Mouse (Mus musculus) embryonic facial prominence, embryonic 14.5 days (tissue): ENCODE measurements around the gene Dis3l2. TPM values are rescaled to one million over a fixed set of nuclear protein-coding genes. Genes with fewer than 3 reads are reported as not detected.
A peak's percentile ranks its signal among the peaks of the same experiment; 100 is the strongest.

Source experiments
- ATAC-seq: fragments of 200-750 bp; cut with Nextera tagmentation; 2 replicates; pipeline ENCODE4 v1.8.0; 2017; ENCODE audit warnings: low read depth, moderate number of reproducible peaks, moderate TSS enrichment
- DNase-seq: peaks from one replicate; pipeline ENCODE4 v3.0.0-alpha.2; 2015; ENCODE audit warnings: low spot score
- H3K27ac ChIP-seq: fragments of 300-500 bp; sonication (generic); replicated peaks from 2 replicates; pipeline ENCODE4 v1.5.1; 2014; ENCODE audit warnings: low read depth, mild to moderate bottlenecking, low read length, moderate library complexity
- H3K27me3 ChIP-seq: fragments of 300-500 bp; sonication (generic); replicated peaks from 2 replicates; pipeline ENCODE4 v1.6.1; 2014; ENCODE audit warnings: low read length; ENCODE audit not compliant: control insufficient read depth, insufficient read depth
- H3K36me3 ChIP-seq: fragments of 300-500 bp; sonication (generic); 2 replicates; pipeline ENCODE4 v1.6.1; 2014; ENCODE audit warnings: low read length, mixed read lengths; ENCODE audit not compliant: control insufficient read depth, insufficient read depth
- H3K4me1 ChIP-seq: fragments of 300-500 bp; sonication (generic); 2 replicates; pipeline ENCODE4 v1.6.1; 2014; ENCODE audit warnings: antibody characterized with exemption, low read length; ENCODE audit not compliant: control insufficient read depth, insufficient read depth
- H3K4me2 ChIP-seq: fragments of 300-500 bp; sonication (generic); 2 replicates; pipeline ENCODE4 v1.6.1; 2014; ENCODE audit warnings: low read depth, mild to moderate bottlenecking, low read length, moderate library complexity, mixed read lengths
- H3K4me3 ChIP-seq: fragments of 300-500 bp; sonication (generic); 2 replicates; pipeline ENCODE4 v1.5.1; 2014; ENCODE audit warnings: low read depth, mild to moderate bottlenecking, low read length
- H3K9ac ChIP-seq: fragments of 300-500 bp; sonication (generic); 2 replicates; pipeline ENCODE4 v1.6.1; 2014; ENCODE audit warnings: low read depth, mild to moderate bottlenecking, low read length, moderate library complexity, mixed read lengths
- H3K9me3 ChIP-seq: fragments of 300-500 bp; sonication (generic); 2 replicates; pipeline ENCODE4 v1.6.1; 2016; ENCODE audit warnings: low read length; ENCODE audit not compliant: control insufficient read depth
- WGBS: fragments of 180-500 bp; shearing (Covaris S2); extraction: QIAGEN DNeasy Blood & Tissue Kit; methylation state at CpG from one replicate; pipeline ENCODE4 v1.1.7; 2014; 5-methylcytosine and 5-hydroxymethylcytosine counted together
- polyA plus RNA-seq: library from polyadenylated mRNA; unstranded; fragments of >200 nt; fragmentation: Nextera tagmentation; extraction: Ambion mirVana; gene quantifications from 2 replicates; pipeline ENCODE4 v1.2.1, GENCODE M21; 2014

Gene Dis3l2
- polyA plus RNA-seq, 1 experiment from 2014 or later, result 21.2 TPM

DNA sequence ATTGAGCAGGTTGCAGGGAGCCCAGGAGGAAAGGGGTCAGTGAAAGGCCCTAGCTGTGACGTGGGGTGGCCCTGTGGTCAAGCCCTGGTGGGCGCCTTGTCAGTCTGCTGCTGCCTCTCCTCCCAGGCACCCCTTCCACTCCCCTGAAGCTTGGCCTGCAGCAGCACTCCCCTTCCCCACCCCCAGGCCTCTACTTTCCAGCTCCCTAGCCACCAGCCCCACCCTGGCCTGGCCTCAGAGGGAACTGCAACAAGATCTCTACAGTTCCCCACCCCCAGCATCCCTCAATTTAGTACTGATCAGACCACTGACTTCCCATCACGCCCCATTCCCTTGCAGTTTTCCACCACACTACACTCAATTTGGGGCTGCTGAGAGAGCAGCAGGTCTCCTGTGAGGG, 332.7 kb downstream of the Dis3l2 start:
- H3K27ac ChIP-seq, result peak overlapping the region; percentile 90
- ATAC-seq, result peak; percentile 64
- no peak overlapping the region for H3K4me2 ChIP-seq
- no peaks in the 10 kb centered on the region for H3K27me3 ChIP-seq
- H3K4me1 ChIP-seq, result peaks cover 24% of the 10 kb centered on the region
- peak; percentile 80 for DNase-seq
- no peaks in the 10 kb centered on the region for H3K36me3 ChIP-seq
- 0 out of 2 replicates have a peak overlapping the region, but pooled peaks have one; percentile 5 for H3K9ac ChIP-seq
- WGBS, result 45% methylated on average over 3 of the region's 3 CpGs
- H3K4me3 ChIP-seq, result no peak overlapping the region
- no peaks in the 10 kb centered on the region for H3K9me3 ChIP-seq

DNA sequence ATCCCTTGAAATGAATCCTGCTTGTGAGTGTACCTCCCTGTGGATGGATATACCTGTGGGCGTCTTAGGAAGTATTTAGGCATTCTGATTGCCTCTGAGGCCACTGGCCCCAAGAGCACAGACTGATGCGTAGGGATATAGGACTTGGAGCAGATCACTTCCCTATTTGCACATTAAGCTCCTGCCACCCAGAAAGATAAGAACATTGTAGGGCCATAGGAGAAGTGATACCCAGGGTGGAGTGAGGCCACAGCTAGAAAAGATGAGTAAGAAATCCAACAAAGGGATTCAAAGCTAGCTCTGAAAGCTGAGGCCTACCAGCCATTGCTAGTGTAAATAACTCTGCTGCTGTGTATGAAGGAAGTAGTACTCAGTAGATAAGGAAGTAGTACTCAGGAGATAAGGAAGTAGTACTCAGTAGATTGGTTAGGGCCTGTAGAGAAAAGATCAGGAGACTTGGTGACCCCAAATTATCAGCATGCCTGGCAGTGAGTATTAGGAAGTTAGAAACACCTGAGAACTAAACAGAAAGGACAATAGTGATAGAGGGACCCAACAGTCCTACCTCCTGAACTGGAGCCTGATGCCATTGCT, 335.0 kb downstream of the Dis3l2 start:
- H3K9ac ChIP-seq, result no peak overlapping the region
- WGBS, result 92% methylated on average over 2 of the region's 2 CpGs
- no peak for ATAC-seq
- no peak for DNase-seq
- H3K27ac ChIP-seq, result no peak overlapping the region
- no peaks in the 10 kb centered on the region for H3K9me3 ChIP-seq
- H3K4me1 ChIP-seq, result peaks cover 24% of the 10 kb centered on the region
- no peak overlapping the region for H3K4me3 ChIP-seq
- H3K27me3 ChIP-seq, result no peaks in the 10 kb centered on the region
- no peaks in the 10 kb centered on the region for H3K36me3 ChIP-seq
- H3K4me2 ChIP-seq, result no peak overlapping the region

DNA sequence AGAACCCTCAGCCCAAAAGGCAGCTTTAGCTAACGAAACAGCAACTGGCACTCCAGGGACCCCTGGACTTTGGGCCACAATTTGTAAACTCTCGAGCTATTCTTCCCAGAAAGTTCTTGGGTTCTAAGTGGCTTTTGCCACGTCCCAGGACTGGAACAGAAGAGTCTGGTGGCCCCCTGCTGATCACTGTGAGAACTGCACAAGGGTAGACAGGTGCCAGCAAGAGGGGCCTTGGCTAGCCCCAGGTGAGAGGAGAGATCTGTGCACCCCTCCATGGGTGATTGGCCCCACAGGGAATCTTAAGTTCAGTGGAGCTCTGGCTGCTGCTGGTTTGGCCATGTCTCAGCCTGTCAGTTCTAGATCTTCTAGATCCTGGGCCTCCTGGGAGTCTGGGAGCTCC, 337.5 kb downstream of the Dis3l2 start:
- peak overlapping the region; percentile 21; the same call in 1 of the 2 replicates for H3K27ac ChIP-seq
- ATAC-seq, result no peak

DNA sequence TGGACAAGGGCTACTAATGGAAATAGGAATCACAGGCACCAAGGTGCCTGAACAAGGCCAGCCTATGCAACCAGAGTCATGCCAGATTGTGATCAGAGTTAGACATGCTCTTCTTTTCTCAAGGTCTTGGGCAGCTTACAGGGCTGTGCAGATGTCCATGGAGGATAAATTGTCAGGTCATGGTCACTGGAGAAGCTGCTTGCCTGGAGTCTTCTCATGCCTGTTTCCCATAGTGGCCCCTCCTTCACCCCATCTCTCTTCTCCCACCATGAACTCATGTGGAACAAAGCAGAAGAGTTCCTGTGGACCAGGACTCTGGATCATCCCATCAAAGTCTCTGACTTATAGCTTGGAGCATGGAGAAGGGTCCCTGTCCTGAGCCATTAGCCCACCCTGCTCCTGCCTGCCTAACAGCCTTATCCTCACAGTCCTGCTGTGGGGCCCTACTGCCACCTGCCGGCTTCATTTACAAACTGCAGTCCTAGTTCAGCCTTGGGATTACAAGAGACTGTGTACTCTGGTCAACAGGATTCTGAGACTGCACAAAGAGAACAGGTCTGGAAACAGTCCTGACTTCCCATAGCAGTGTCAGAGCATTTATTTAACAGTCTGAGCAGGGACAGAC, 338.3 kb downstream of the Dis3l2 start:
- H3K27ac ChIP-seq, result no peak overlapping the region
- no peak overlapping the region for H3K4me3 ChIP-seq
- DNase-seq, result peak; percentile 65
- no peak overlapping the region for H3K4me2 ChIP-seq
- peaks cover 14% of the 10 kb centered on the region; the same call in 1 of the 2 replicates for H3K36me3 ChIP-seq
- no peak overlapping the region for H3K9ac ChIP-seq
- H3K9me3 ChIP-seq, result no peaks in the 10 kb centered on the region
- no peaks in the 10 kb centered on the region for H3K27me3 ChIP-seq
- H3K4me1 ChIP-seq, result peaks cover 3% of the 10 kb centered on the region; the same call in 1 of the 2 replicates
- peak; percentile 71 for ATAC-seq
- 0% methylated on average over 1 of the region's 1 CpGs for WGBS

More for the DNA sequence above, 337.5 kb downstream of the Dis3l2 start:
- Histone ChIP-seq H3K4me2 (no peak overlapping the region), H3K36me3 (0 out of 2 replicates have a peak, but pooled peaks cover 6% of the 10 kb centered on the region), H3K27me3 (no peaks in the 10 kb centered on the region), H3K4me1 (peaks cover 12% of the 10 kb centered on the region), H3K4me3 (no peak overlapping the region), H3K9ac (no peak overlapping the region), H3K9me3 (no peaks in the 10 kb centered on the region)
- peak; percentile 74 for DNase-seq
- WGBS, result 15% methylated on average over 3 of the region's 3 CpGs

DNA sequence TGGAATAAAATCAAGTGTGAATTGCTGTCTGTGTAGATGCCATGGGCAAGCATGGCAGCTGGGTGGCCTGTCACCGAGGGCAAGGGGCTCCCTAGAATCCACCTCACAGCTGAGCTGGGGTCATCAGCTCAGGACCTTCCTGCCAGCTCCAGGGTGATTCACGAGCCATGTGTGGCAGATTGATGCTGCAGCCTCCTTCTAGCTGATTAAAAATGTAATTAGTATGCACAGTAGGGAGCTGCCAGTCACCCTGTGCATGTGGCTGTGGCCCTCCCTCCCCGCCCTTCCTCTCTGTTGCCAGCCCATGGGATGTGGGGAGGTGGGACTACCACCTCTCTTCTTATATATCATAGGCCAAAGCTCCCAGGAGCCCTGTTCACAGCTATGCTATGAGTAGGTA, 346.5 kb downstream of the Dis3l2 start:
- ATAC-seq, result no peak
- WGBS, result 61% methylated on average over 3 of the region's 3 CpGs
- H3K4me1 ChIP-seq, result no peaks in the 10 kb centered on the region
- H3K27ac ChIP-seq, result no peak overlapping the region
- H3K9me3 ChIP-seq, result no peaks in the 10 kb centered on the region
- no peak for DNase-seq
- no peak overlapping the region for H3K9ac ChIP-seq
- H3K36me3 ChIP-seq, result peaks cover 27% of the 10 kb centered on the region; the same call in 1 of the 2 replicates
- no peak overlapping the region for H3K4me3 ChIP-seq
- H3K4me2 ChIP-seq, result no peak overlapping the region
- H3K27me3 ChIP-seq, result no peaks in the 10 kb centered on the region

DNA sequence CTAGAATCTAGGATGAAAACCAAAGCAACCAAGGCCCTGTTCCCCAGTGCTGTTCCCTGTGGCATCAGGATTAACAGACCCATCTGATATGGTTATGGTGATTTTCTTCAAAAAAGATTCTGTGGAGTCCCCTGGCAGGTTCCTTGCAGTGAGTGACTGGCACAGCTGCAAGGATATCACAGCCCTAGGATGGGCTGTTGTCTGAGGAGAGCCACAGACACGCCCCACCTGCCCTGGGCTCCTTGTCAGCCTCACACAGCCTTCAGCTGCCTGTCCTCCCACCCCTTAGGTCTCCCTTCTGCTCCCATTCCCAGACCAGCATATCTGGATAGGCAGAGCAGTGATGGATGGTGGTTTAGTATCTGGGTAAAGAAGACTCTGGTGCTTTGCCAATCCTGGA, 347.1 kb downstream of the Dis3l2 start:
- Histone ChIP-seq H3K4me2 (no peak overlapping the region), H3K4me1 (no peaks in the 10 kb centered on the region), H3K9ac (no peak overlapping the region), H3K27ac (no peak overlapping the region), H3K36me3 (peaks cover 27% of the 10 kb centered on the region; the same call in 1 of the 2 replicates), H3K4me3 (no peak overlapping the region), H3K27me3 (no peaks in the 10 kb centered on the region), H3K9me3 (no peaks in the 10 kb centered on the region)
- 69% methylated on average over 1 of the region's 1 CpGs for WGBS
- no peak for ATAC-seq
- DNase-seq, result no peak

DNA sequence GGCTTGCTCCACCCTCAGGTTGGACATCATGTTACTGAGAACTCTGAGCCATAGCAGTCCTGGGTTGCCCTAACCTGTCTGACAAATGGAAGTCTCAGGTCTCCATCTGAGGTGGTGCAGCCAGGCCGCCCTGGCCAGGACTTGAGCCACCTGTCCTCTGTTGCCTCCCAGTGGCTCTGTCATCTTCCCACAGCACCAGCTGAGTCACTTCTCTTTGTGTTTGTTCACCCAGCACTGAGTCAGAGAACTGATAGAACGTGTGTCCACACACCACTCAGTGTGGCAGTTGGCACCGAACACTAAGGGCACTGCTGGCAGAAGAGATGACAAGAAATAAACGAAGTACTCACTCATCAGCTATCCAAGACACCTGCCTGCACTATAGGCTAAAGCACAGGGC, 347.8 kb downstream of the Dis3l2 start:
- no peak for ATAC-seq
- no peak overlapping the region for H3K4me2 ChIP-seq

DNA sequence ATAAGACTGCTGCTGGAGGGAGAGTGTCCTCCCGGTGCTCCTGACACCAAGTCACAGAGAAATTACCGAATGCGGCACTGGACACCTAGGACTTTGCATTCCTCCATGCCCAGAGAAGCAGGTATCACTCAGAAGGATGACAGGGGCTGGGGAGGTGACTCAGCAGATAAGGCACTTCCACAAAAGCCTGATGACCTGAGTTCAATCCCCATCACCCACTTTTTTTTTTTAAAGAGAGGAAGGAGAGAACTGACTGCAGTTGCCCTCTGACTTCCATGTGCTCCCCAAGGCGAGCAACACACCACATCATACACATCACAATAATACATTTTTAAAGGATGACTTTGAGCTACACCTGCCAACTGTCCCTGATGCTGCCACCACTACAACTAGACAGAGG, 353.5 kb downstream of the Dis3l2 start:
- no peak overlapping the region for H3K9ac ChIP-seq
- no peak for ATAC-seq
- no peak for DNase-seq
- H3K4me3 ChIP-seq, result no peak overlapping the region
- H3K27ac ChIP-seq, result no peak overlapping the region
- no peaks in the 10 kb centered on the region for H3K9me3 ChIP-seq
- no peaks in the 10 kb centered on the region for H3K27me3 ChIP-seq
- H3K4me1 ChIP-seq, result no peaks in the 10 kb centered on the region
- H3K4me2 ChIP-seq, result no peak overlapping the region
- WGBS, result 64% methylated on average over 4 of the region's 4 CpGs
- H3K36me3 ChIP-seq, result 0 out of 2 replicates have a peak, but pooled peaks cover under 1% of the 10 kb centered on the region

More for the DNA sequence above, 347.8 kb downstream of the Dis3l2 start:
- H3K9me3 ChIP-seq, result no peaks in the 10 kb centered on the region
- no peaks in the 10 kb centered on the region for H3K27me3 ChIP-seq
- WGBS, result 79% methylated on average over 4 of the region's 4 CpGs
- no peak overlapping the region for H3K9ac ChIP-seq
- H3K4me1 ChIP-seq, result no peaks in the 10 kb centered on the region
- peaks cover 25% of the 10 kb centered on the region; the same call in 1 of the 2 replicates for H3K36me3 ChIP-seq
- H3K4me3 ChIP-seq, result no peak overlapping the region
- DNase-seq, result no peak
- H3K27ac ChIP-seq, result no peak overlapping the region
